Mouse (Mus musculus): ENCODE measurements around the gene Med7.
A peak's percentile ranks its signal among the peaks of the same experiment; 100 is the strongest.

The Med7 gene

DNA sequence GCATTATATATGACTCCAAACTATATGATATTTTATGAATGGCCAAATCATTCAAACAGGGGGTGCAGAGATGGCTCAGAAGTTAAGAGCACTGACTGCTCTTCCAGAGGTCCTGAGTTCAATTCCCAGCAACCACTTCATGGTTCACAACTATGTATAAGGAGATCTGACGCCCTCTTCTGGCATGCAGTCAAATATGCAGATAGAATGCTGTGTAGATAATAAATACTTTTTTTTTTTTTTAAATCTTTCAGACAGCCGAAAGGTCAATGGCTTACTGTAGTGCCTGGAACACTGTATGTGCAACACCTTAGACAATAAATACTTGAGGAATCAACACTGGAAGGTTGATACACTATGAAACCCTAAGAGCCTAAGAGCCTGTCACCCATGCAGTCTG, 6.6 kb upstream of the Med7 start:
- DNase-seq = no peak

DNA sequence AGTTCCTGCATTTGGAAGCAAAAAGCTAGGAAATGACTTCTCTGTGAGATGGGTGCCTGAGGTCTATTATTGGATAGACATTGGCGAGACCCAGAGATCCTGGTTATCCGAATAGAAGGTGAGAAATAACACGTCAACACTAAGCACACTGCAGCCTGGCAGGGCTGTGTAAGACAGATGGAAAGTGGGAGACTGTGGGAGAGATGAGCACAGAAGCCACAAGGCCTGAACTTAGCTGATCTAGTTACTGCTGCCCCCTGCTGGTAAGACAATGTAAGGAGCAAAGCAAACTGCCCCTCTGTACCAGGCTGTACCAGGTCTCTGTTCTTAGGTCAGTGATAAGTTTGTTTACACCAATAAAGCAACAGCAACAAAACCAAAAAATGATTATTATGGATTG, 5.6 kb upstream of the Med7 start:
- peak; percentile 86 for DNase-seq

GRCm38 (mm10) chr11:46435363-46435762, 1.4 kb upstream of the Med7 start:
- no peak for DNase-seq

DNA sequence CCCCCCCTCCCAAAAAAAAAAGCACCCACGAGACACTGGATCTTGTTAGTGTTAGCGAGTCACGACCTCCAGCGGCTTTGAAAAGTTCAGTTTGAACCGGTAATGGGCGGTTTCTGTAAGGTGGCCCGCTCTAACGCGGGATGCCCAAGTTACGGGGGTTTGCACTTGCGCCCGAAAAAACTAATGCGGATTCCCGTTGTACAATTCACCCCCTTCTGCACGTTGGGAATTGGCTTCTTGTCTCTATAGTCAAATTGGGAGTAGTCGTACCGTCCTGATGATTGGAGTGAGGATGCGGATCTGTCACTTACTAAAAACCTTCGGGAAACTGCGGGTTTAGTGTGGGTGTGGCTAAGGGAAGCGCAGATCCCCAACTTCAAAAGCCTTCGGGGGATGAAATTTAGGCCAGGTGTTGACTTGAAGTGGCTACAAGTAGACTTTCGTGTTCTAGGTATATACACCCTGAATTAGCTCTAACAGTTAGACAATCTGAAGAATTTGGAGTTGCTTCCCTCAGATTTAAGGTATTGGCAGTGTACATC, 805 bp downstream of the Med7 start:
- DNase-seq = no peak

DNA sequence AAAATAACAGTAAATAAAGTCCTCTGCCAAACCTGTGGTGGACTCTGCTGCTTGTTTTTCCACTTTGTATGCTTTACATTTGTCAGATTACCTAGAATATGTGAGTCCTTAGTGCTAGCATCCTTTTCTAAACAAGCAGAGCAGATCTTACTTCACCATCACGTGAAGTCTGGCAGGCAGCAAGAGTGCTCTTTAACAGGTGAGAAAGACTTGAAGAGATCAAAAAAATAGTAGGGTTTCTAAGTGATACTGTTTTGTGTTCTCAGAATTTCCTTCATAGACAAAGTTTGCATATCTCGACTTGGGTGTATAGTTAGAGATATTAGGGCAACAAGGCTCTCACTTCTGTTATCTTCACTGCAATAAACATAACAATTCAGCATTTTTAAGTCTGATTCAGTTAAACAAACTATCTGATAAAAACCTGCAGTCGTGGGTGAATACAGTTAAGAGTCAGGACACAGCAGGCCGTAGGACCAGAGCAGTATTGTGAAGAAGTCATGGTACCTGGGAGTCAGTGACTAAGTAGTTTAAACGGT, 2.3 kb downstream of the Med7 start:
- DNase-seq = no peak

DNA sequence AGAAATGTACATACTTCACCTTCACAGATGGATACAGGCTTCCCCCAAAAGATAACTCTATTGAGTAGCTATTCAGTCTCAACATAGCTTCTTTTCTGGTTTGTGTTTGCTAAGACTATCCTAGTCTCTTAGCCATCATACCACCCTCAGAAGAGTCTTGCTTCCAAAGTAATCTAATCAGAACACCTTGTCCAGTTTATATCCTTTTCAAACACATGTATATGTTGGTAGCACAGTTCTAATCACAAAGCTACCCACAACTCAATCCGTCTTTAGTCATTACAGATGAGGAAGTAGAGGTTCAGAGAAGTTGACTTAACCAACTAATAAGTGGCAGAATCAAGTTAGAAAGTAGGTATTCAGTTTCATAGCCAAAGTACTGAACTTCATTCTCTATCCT, 5.0 kb downstream of the Med7 start:
- no peak for DNase-seq

DNA sequence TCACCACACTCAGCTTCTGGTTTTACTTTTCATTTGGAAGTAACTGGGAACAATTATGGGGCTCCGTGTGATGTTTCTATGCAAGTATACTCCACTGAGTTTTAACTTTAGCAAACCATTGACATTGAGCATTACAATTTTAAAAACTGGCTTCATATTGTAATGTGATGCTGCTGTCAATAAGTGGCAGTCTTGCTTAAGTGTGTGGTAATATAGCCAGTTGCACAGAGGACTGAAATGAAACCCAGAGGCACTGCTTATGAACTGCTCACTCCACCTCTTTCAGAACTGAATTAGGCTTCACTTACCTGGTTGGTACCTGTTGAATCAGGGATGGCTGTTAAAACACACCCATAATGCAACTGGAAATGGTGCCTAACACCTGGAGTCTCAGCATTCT, 6.4 kb downstream of the Med7 start:
- no peak for DNase-seq

GRCm38 (mm10) chr11:46443979-46444378, 7.3 kb downstream of the Med7 start:
- DNase-seq = no peak

DNA sequence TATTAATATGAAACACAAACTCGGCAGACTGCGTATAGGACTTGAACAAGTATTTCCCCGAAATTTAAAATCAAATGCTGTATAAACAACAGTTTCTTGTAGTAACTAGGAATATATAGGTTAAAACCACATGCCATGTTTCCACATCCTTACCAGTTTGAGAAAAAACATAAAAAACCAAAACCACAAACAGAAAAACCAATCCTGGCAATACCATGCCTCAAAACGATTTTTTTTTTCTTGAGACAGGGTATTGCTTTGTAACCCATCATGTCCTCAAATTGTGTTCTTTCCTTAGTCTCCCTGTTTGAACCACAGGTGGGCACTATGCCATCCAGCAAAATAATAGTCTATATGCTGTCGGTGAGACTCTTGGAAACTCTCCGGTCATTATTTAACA, 9.4 kb downstream of the Med7 start:
- DNase-seq = no peak

- no peak for DNase-seq
Measured at GRCm38 (mm10) chr11:46447644-46448484, 11.1 kb downstream of the Med7 start.

GRCm38 (mm10) chr11:46449461-46450080, 12.8 kb downstream of the Med7 start:
- no peak for DNase-seq

- no peak for DNase-seq
Measured at GRCm38 (mm10) chr11:46454453-46455045, 17.8 kb downstream of the Med7 start, which contains the start of gene Havcr2. Gene Havcr2 (plus strand): TSS chr11:46454935.

DNA sequence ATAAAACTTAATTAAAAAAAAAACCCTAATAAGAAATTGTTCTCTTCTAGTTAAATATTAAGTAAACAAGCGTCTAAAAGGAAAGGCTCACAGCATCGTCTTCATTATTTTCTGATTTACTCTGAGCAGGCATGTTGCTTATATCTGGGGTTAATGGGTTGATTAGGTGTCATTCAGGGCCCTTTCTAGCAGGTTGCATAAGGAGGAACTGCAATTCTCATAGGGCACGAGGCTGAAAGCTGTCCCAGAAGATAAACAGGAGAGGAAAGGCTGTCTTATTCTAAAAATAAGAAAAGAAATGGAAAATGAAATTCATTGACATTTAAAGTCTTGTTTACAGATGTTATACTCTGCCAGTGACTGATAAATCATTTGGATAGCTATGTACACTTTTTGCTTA, 23.2 kb downstream of the Med7 start:
- DNase-seq = no peak

- DNase-seq = no peak
Measured at GRCm38 (mm10) chr11:46461362-46461761, 24.6 kb downstream of the Med7 start.

- no peak for DNase-seq
Measured at GRCm38 (mm10) chr11:46461931-46462330, 25.2 kb downstream of the Med7 start.

DNA sequence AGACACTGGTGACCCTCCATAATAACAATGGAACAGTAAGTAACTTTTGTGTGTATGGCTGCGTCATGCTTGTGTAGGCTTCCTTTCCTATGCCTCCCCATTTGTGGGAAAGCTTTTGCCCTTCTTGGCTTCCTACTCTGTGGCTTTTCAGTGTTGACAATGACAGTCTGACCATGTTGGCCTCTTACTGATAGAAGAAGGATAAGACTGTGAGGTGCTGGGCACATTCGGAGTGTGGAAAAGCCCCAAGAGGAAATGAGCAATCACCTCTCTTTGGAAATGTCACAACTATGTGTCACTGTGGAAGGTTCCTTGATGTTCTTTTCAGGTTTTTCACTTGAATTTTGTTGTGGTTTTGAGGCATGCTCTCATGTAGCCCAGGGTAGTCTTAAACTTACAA, 30.2 kb downstream of the Med7 start:
- DNase-seq = no peak

DNA sequence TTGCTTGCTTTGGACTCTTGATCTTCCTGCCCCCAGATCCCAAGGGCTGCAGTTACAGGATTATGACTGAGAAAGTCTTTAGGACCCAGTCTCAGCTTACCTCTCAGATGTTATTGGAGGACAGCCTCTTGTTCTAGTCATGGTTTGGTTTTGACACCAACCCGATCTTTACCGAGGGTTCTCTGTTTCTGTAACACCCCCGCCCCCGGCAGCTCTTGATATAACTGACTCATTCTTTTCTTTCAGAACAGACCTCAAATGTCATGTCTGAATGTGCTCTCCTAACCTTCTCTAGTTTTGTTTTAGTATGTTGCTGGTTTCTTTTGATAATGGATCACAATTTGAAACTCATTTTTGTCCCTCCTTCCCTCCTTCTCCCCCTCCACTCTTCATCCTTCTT, 37.5 kb downstream of the Med7 start:
- DNase-seq = no peak

GRCm38 (mm10) chr11:46479311-46479710, 42.6 kb downstream of the Med7 start:
- DNase-seq = no peak

DNA sequence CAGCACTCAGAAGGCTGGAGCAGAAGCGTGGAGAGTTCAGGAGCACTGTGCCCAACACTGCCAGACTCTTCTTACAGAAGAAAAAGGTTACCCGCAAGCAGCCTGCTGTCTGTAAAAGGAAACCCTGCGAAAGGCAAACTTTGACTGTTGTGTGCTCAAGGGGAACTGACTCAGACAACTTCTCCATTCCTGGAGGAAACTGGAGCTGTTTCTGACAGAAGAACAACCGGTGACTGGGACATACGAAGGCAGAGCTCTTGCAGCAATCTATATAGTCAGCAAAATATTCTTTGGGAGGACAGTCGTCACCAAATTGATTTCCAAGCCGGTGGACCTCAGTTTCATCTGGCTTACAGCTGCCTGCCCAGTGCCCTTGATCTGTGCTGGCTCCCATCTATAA, 43.8 kb downstream of the Med7 start:
- no peak for DNase-seq

GRCm38 (mm10) chr11:46488231-46488630, 51.5 kb downstream of the Med7 start:
- DNase-seq = peak; percentile 7

- DNase-seq = no peak
Measured at GRCm38 (mm10) chr11:46488650-46489049, 51.9 kb downstream of the Med7 start.
